Mouse (Mus musculus) embryonic fibroblast, embryonic 13.5 days (primary cell): ENCODE data around the gene Nelfb. TPM values are rescaled to one million over a fixed set of nuclear protein-coding genes. Genes with fewer than 3 reads are reported as not detected.

ENCODE experiments used
- H3K27ac ChIP-seq: 2 replicates; pipeline ENCODE4 v1.5.1; 2012; ENCODE audit warnings: low read length, control low read depth, inconsistent platforms; ENCODE audit not compliant: insufficient read depth
- H3K4me1 ChIP-seq: 2 replicates; pipeline ENCODE4 v1.6.1; 2011; ENCODE audit warnings: low read length; ENCODE audit not compliant: control insufficient read depth, insufficient read depth
- H3K4me3 ChIP-seq: 2 replicates; pipeline ENCODE4 v1.5.1; 2011; ENCODE audit warnings: mild to moderate bottlenecking, control low read depth, low read length; ENCODE audit not compliant: insufficient read depth
- CTCF ChIP-seq: IDR thresholded peaks from 2 replicates; pipeline ENCODE4 v1.5.1; 2011; ENCODE audit warnings: mild to moderate bottlenecking, control low read depth, low read length, moderate library complexity, borderline replicate concordance; ENCODE audit not compliant: insufficient read depth
- POLR2A ChIP-seq: IDR thresholded peaks from 2 replicates; pipeline ENCODE4 v1.6.1; 2011; ENCODE audit warnings: low read depth, mild to moderate bottlenecking, control low read depth, low read length, moderate library complexity
- polyA plus RNA-seq: library from polyadenylated mRNA; stranded (reverse); fragments of >200 nt; gene quantifications from 2 replicates; pipeline ENCODE4 v1.2.4, GENCODE M21; 2011; ENCODE audit warnings: low read depth; ENCODE audit not compliant: missing spikeins, insufficient read length

The Nelfb gene
- polyA plus RNA-seq, 1 experiment = 38.8 TPM

GRCm38 (mm10) chr2:25179566-25180217 lies 31.6 kb downstream of the Nelfb start:
- Histone ChIP-seq H3K27ac (no peak overlapping the region), H3K4me3 (no peak overlapping the region), H3K4me1 (peaks cover 12% of the 10 kb centered on the region)
- TF ChIP-seq POLR2A (no peak), CTCF (no peak)

DNA sequence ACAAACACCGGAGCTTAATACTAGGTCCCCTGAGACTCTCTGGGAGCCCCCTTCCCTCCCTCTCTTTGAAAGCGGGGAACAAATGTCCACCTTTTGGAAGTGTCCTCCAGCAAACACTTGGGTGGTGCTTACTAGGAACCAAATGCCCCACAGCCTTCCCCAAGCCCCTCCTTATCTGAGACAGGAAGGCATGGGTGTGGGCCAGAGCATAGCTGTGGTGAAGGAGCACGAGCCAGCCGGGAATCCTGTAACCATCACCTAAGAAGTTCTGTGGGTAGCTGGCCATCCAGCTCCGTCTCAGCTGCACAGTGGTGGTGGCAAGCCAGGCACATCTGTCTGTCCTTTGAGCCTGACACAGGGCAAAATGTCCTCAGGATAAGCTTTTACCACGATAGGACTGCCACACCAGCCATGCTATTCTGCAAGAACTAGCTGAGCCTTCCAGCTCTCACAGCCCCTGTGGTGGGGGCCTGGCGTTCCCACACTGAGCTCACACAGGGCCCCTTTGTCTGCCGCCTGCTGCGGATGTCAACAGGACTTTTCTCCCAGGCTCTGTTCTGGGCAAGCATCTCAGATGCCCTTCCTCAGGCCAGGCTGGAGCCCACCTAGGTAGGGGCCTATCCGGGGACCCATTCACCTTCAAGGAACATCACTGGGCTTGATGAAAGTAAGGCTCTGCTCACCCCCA lies 32.9 kb downstream of the Nelfb start:
- Histone ChIP-seq H3K27ac (no peak overlapping the region), H3K4me3 (no peak overlapping the region), H3K4me1 (peaks cover 12% of the 10 kb centered on the region)
- TF ChIP-seq CTCF (no peak), POLR2A (no peak)

DNA sequence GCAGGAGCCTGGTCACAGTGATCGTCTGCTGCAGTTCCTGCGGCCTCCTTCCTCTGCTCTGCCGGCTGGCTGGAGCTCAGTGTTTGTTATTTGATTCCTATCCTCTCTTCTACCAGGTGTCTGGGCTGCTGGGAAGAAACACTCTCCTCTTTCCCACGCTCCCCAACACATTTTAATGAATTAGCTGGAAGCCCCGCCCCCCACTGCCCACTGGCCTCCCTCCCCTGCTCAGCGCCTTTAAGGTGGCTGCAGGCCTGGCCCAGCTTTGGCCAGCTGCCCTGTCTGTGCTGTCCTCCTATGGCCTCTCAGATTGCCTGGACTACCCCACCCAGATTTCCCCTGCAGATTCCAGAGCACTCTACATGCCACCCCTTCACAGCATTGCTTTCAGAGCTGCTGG lies 33.6 kb downstream of the Nelfb start:
- peaks cover 14% of the 10 kb centered on the region for H3K4me1 ChIP-seq
- no peak for TF ChIP-seq CTCF
- no peak for TF ChIP-seq POLR2A
- H3K27ac ChIP-seq = no peak overlapping the region
- no peak overlapping the region for H3K4me3 ChIP-seq

- H3K4me1 ChIP-seq = peaks cover 14% of the 10 kb centered on the region
- TF ChIP-seq POLR2A (no peak), CTCF (no peak)
- H3K27ac ChIP-seq = no peak overlapping the region
- no peak overlapping the region for H3K4me3 ChIP-seq
These were observed 34.2 kb downstream of the Nelfb start for GRCm38 (mm10) chr2:25177076-25177475.

GRCm38 (mm10) chr2:25176573-25176972 lies 34.7 kb downstream of the Nelfb start:
- Histone ChIP-seq H3K4me1 (peaks cover 14% of the 10 kb centered on the region), H3K27ac (no peak overlapping the region), H3K4me3 (no peak overlapping the region)
- TF ChIP-seq CTCF = no peak
- no peak for TF ChIP-seq POLR2A

DNA sequence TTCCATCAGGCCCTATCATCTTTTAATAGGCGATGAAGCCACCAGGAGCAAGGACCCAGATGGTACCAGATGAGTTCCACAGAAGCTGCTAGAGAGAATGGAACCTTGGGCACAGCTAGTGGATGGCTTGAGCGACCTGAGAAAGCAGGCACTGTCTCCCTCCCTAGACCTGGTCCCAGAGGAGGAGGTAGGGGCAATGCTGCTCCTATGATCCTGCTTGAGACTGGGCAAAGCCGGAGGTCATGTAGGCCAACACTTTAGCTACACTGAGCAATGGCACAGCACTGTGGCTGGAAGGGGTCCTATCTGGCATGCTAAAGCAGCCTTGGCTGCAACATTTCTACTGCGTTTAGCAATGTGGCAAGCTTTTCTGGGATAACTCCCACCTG lies 35.6 kb downstream of the Nelfb start:
- TF ChIP-seq CTCF (no peak), POLR2A (no peak)
- H3K4me3 ChIP-seq = no peak overlapping the region
- H3K4me1 ChIP-seq = peaks cover 14% of the 10 kb centered on the region
- no peak overlapping the region for H3K27ac ChIP-seq

- no peak overlapping the region for H3K4me3 ChIP-seq
- peaks cover 14% of the 10 kb centered on the region for H3K4me1 ChIP-seq
- no peak overlapping the region for H3K27ac ChIP-seq
- TF ChIP-seq CTCF = no peak
- TF ChIP-seq POLR2A = no peak
These were observed 36.2 kb downstream of the Nelfb start for GRCm38 (mm10) chr2:25174866-25175689.

GRCm38 (mm10) chr2:25173821-25174220 lies 37.5 kb downstream of the Nelfb start:
- H3K27ac ChIP-seq = no peak overlapping the region
- H3K4me1 ChIP-seq = peaks cover 14% of the 10 kb centered on the region
- TF ChIP-seq CTCF (no peak), POLR2A (no peak)
- no peak overlapping the region for H3K4me3 ChIP-seq

DNA sequence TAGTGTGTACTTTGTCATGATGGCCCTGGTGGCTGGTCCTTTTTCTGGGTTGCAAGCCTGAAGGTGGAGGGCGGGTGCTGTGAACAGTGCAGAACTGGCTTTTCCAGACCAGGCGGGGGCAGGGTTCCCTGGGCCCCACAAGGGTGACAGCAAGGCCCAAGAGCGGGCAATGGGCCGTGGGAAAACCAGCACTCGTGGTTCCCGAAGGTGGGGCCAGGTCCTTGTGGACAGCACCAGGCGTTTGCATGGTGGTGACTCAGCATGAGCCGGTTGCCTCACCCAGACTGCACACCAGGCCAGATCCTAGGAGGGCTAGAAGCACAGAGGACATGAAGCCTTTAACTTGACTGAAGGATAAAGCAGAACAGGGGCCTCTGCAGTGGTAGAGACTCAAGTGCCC lies 38.7 kb downstream of the Nelfb start:
- H3K4me3 ChIP-seq = no peak overlapping the region
- TF ChIP-seq CTCF (no peak), POLR2A (no peak)
- H3K4me1 ChIP-seq = peaks cover 14% of the 10 kb centered on the region
- H3K27ac ChIP-seq = no peak overlapping the region

- Histone ChIP-seq H3K27ac (no peak overlapping the region), H3K4me1 (peaks cover 8% of the 10 kb centered on the region), H3K4me3 (no peak overlapping the region)
- TF ChIP-seq POLR2A = no peak
These were observed 39.5 kb downstream of the Nelfb start for GRCm38 (mm10) chr2:25171769-25172153.
